Comparison of ENCODE assay signal across 8 mouse cellular contexts in the genomic region with DNA sequence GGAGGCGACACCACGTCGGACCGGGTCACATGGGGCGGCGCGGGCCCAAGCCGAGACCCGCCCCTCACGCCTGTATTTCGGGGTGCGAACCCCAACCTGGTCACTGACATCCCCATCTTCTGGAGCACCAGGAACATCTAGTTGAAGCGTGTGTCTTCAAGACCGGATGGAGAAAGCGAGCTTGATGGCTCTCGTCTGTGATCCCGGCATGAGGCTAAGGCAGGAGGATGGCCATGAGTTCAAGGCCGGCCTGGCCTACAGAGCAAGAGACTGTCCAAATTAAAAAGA. TPM values are rescaled to one million over a fixed set of nuclear protein-coding genes. Genes with fewer than 3 reads are reported as not detected.
A peak's percentile ranks its signal among the peaks of the same experiment; 100 is the strongest.
DNase-seq lines count a peak whose midpoint lies in the region; ATAC-seq and TF ChIP-seq lines count a peak whose summit lies in the region.

No protein-coding gene starts in this region.

- no peaks in the 10 kb centered on the region for H3K36me3 ChIP-seq in kidney, adult 2 months (ENCODE audit: control insufficient read depth, insufficient read depth, low read length)
- H3K36me3 ChIP-seq in intestine, embryonic 14.5 days (ENCODE audit: control insufficient read depth, insufficient read depth, low read length), result no peaks in the 10 kb centered on the region
- no peaks in the 10 kb centered on the region for H3K36me3 ChIP-seq in midbrain, embryonic 16.5 days (ENCODE audit: control insufficient read depth, insufficient read depth, low read length)

- H3K9ac ChIP-seq in intestine, embryonic 14.5 days (ENCODE audit: low read length), result peak overlapping the region; percentile 98
- peak overlapping the region; percentile 100 for H3K9ac ChIP-seq in midbrain, embryonic 16.5 days (ENCODE audit: low read depth, low read length)

- peak overlapping the region; percentile 79 for H3K4me2 ChIP-seq in intestine, embryonic 14.5 days (ENCODE audit: low read length)
- peak overlapping the region; percentile 91 for H3K4me2 ChIP-seq in midbrain, embryonic 16.5 days (ENCODE audit: low read length)

- no peaks in the 10 kb centered on the region for H3K27me3 ChIP-seq in kidney, adult 2 months (replicated peaks; ENCODE audit: control insufficient read depth, insufficient read depth, low read length)
- H3K27me3 ChIP-seq in intestine, embryonic 14.5 days (replicated peaks; ENCODE audit: control insufficient read depth, insufficient read depth, low read length), result no peaks in the 10 kb centered on the region
- no peaks in the 10 kb centered on the region; the same call in 1 of the 2 replicates for H3K27me3 ChIP-seq in midbrain, embryonic 16.5 days (ENCODE audit: control insufficient read depth, insufficient read depth, low read depth, low read length)

- DNase-seq in kidney, adult 2 months, result no peak
- no peak for DNase-seq in kidney, postnatal 10 days
- DNase-seq in intestine, embryonic 14.5 days (ENCODE audit: low spot score), result no peak
- DNase-seq in adrenal gland, postnatal 14 days, result no peak
- DNase-seq in testis, postnatal 14 days (ENCODE audit: low spot score), result no peak

- peaks cover 15% of the 10 kb centered on the region for H3K4me1 ChIP-seq in kidney, adult 2 months (ENCODE audit: control insufficient read depth, insufficient read depth, low read length)
- H3K4me1 ChIP-seq in intestine, embryonic 14.5 days (replicated peaks; ENCODE audit: control insufficient read depth, insufficient read depth, low read length), result peaks cover 22% of the 10 kb centered on the region
- H3K4me1 ChIP-seq in midbrain, embryonic 16.5 days (ENCODE audit: control insufficient read depth, insufficient read depth, low read length), result peaks cover 24% of the 10 kb centered on the region

- TF ChIP-seq CTCF in kidney, adult 2 months (conservative IDR thresholded peaks at IDR 0.05; ENCODE audit: insufficient read depth, insufficient read length, low read depth, low read length), result no peak

- H3K27ac ChIP-seq in kidney, adult 2 months (ENCODE audit: insufficient read depth, low read depth, low read length), result peak overlapping the region; percentile 96
- H3K27ac ChIP-seq in intestine, embryonic 14.5 days (ENCODE audit: low read depth), result peak overlapping the region; percentile 95
- H3K27ac ChIP-seq in midbrain, embryonic 16.5 days (ENCODE audit: low read length), result peak overlapping the region; percentile 96

- peak; percentile 83 for ATAC-seq in CD4-positive, CD25-positive, alpha-beta regulatory T cell, adult 4 months
- peak; percentile 76; the same call in 1 of the 2 replicates for ATAC-seq in common myeloid progenitor, adult 5-6 weeks (replicated peaks; ENCODE audit: low read depth, poor library complexity, severe bottlenecking)
- ATAC-seq in intestine, embryonic 14.5 days (replicated peaks; ENCODE audit: low FRiP score, low TSS enrichment, low read depth), result no peak
- ATAC-seq in midbrain, embryonic 16.5 days, result no peak

- H3K9me3 ChIP-seq in intestine, embryonic 14.5 days (ENCODE audit: control insufficient read depth, low read length), result no peaks in the 10 kb centered on the region
- no peaks in the 10 kb centered on the region for H3K9me3 ChIP-seq in midbrain, embryonic 16.5 days (replicated peaks; ENCODE audit: control insufficient read depth, low read length, poor library complexity, severe bottlenecking)

- 12% methylated on average over 18 of the region's 18 CpGs for WGBS in kidney, adult 2 months
- 19% methylated on average over 18 of the region's 18 CpGs for WGBS in intestine, embryonic 14.5 days
- WGBS in midbrain, embryonic 16.5 days, result 16% methylated on average over 18 of the region's 18 CpGs

- H3K4me3 ChIP-seq in kidney, adult 2 months (ENCODE audit: insufficient read depth, low read depth, low read length), result peak overlapping the region; percentile 89
- peak overlapping the region; percentile 68 for H3K4me3 ChIP-seq in intestine, embryonic 14.5 days (ENCODE audit: low read depth, low read length)
- H3K4me3 ChIP-seq in midbrain, embryonic 16.5 days (ENCODE audit: low read depth, low read length), result peak overlapping the region; percentile 97

- TF ChIP-seq POLR2A in kidney, adult 2 months (IDR thresholded peaks at IDR 0.05; ENCODE audit: low read depth, low read length), result no peak

RNA-seq across cellular contexts. Expression of a gene that starts 0.3 kb away (rescaled TPM):
- polyA plus RNA-seq in kidney, adult 2 months (2012; rRNA removed), result 43.0 and 56.4 TPM in 2 replicates
- polyA plus RNA-seq in CD4-positive, CD25-positive, alpha-beta regulatory T cell, adult 4 months (2017; shearing (Covaris generic)), result 10 to 100 TPM; 11.4 to 15.5 TPM
- total RNA-seq in common myeloid progenitor, adult 5-6 weeks (2017), result 16.8 and 39.4 TPM in 2 replicates
- 5.2 and 6.1 TPM in 2 replicates for polyA plus RNA-seq in intestine, embryonic 14.5 days (2014; fragmentation: Nextera tagmentation; extraction: Ambion mirVana)
- polyA plus RNA-seq in midbrain, embryonic 16.5 days (2015; fragmentation: Nextera tagmentation; extraction: Ambion mirVana), result 4.2 and 5.6 TPM in 2 replicates
- 29.5 and 31.8 TPM in 2 replicates for total RNA-seq in adrenal gland, postnatal 14 days (2021)

Comparison
In these comparisons a context has a peak if more than half of its experiments do, and no peak if none do; other contexts are left out.
1. ATAC-seq: peak in CD4-positive, CD25-positive, alpha-beta regulatory T cell, adult 4 months (single experiment) and common myeloid progenitor, adult 5-6 weeks (single experiment); none in intestine, embryonic 14.5 days (single experiment) and midbrain, embryonic 16.5 days (single experiment).
2. Peak in every context shown above with its lines, with median percentiles within 50 percentile points of each other: H3K27ac ChIP-seq and H3K4me3 ChIP-seq.